21 mouse cellular contexts compared by ENCODE assay signal in genomic region chr8:120074516-120074915, GRCm38 (mm10). TPM values are rescaled to one million over a fixed set of nuclear protein-coding genes. Genes with fewer than 3 reads are reported as not detected.
DNase-seq lines count a peak whose midpoint lies in the region; ATAC-seq and TF ChIP-seq lines count a peak whose summit lies in the region.
"Had no signal": no experiment of that assay in that cellular context is flagged by ENCODE, and none has a peak within 500 bp of the region (broad histone marks: within the 10 kb centered on the region; RNA-seq: fewer than 3 reads in every experiment).

No protein-coding gene starts in this region.

- no peak overlapping the region for H3K27ac ChIP-seq in intestine, postnatal 0 days (ENCODE audit: low read depth, low read length)
- H3K27ac ChIP-seq in intestine, embryonic 16.5 days (ENCODE audit: low read length), result no peak overlapping the region
- H3K27ac ChIP-seq in liver, adult 2 months (replicated peaks; ENCODE audit: insufficient read depth, low read depth, low read length), result no peak overlapping the region
- H3K27ac ChIP-seq in liver, embryonic 11.5 days (ENCODE audit: low read depth, low read length), result no peak overlapping the region
- H3K27ac ChIP-seq in heart, embryonic 10.5 days, result no peak overlapping the region
- H3K27ac ChIP-seq: embryonic facial prominence, embryonic 13.5 days; forebrain, embryonic 12.5 days; hindbrain, embryonic 12.5 days had no signal

- 58% methylated on average over 6 of the region's 6 CpGs for WGBS in intestine, postnatal 0 days
- 66% methylated on average over 6 of the region's 6 CpGs for WGBS in intestine, embryonic 16.5 days
- 69% methylated on average over 6 of the region's 6 CpGs for WGBS in liver, adult 2 months
- 65% methylated on average over 6 of the region's 6 CpGs for WGBS in liver, embryonic 11.5 days
- WGBS in heart, embryonic 10.5 days, result 72% methylated on average over 6 of the region's 6 CpGs

- H3K36me3 ChIP-seq in intestine, postnatal 0 days (ENCODE audit: control insufficient read depth, insufficient read depth), result no peaks in the 10 kb centered on the region
- no peaks in the 10 kb centered on the region for H3K36me3 ChIP-seq in intestine, embryonic 16.5 days (ENCODE audit: control insufficient read depth, insufficient read depth, low read length)
- H3K36me3 ChIP-seq in liver, adult 2 months (ENCODE audit: control insufficient read depth, insufficient read depth, low read length), result no peaks in the 10 kb centered on the region
- no peaks in the 10 kb centered on the region for H3K36me3 ChIP-seq in liver, embryonic 11.5 days (ENCODE audit: control insufficient read depth, insufficient read depth, low read length)
- H3K36me3 ChIP-seq in heart, embryonic 10.5 days, result no peaks in the 10 kb centered on the region
- H3K36me3 ChIP-seq: embryonic facial prominence, embryonic 13.5 days; forebrain, embryonic 12.5 days; hindbrain, embryonic 12.5 days had no signal

- no peak overlapping the region for H3K9ac ChIP-seq in intestine, postnatal 0 days (ENCODE audit: low read depth, low read length)
- no peak overlapping the region for H3K9ac ChIP-seq in intestine, embryonic 16.5 days (ENCODE audit: low read depth, low read length)
- no peak overlapping the region for H3K9ac ChIP-seq in liver, adult 2 months (ENCODE audit: low read depth, low read length)
- no peak overlapping the region for H3K9ac ChIP-seq in liver, embryonic 11.5 days (ENCODE audit: low read depth, low read length)
- H3K9ac ChIP-seq: forebrain, embryonic 12.5 days; hindbrain, embryonic 12.5 days had no signal

- no peak overlapping the region for H3K4me2 ChIP-seq in intestine, postnatal 0 days (replicated peaks; ENCODE audit: low read depth)
- no peak overlapping the region for H3K4me2 ChIP-seq in intestine, embryonic 16.5 days (ENCODE audit: low read depth, low read length)
- H3K4me2 ChIP-seq in liver, embryonic 11.5 days, result no peak overlapping the region
- H3K4me2 ChIP-seq: embryonic facial prominence, embryonic 13.5 days; forebrain, embryonic 12.5 days; hindbrain, embryonic 12.5 days had no signal

- no peaks in the 10 kb centered on the region for H3K9me3 ChIP-seq in intestine, postnatal 0 days (ENCODE audit: control insufficient read depth)
- no peaks in the 10 kb centered on the region for H3K9me3 ChIP-seq in intestine, embryonic 16.5 days (ENCODE audit: control insufficient read depth, low read length)
- no peaks in the 10 kb centered on the region for H3K9me3 ChIP-seq in liver, embryonic 11.5 days (ENCODE audit: control insufficient read depth, low read length)
- no peaks in the 10 kb centered on the region for H3K9me3 ChIP-seq in heart, embryonic 10.5 days
- H3K9me3 ChIP-seq: embryonic facial prominence, embryonic 13.5 days; forebrain, embryonic 12.5 days; hindbrain, embryonic 12.5 days had no signal

- peak; percentile 51 to 67 for DNase-seq in kidney, adult 8-10 months
- no peak for DNase-seq in kidney, postnatal 14 days
- peak; percentile 16 for DNase-seq in liver, adult 2 months (ENCODE audit: extremely low read depth, low read depth, low spot score)
- no peak for DNase-seq in liver, embryonic 11.5 days (ENCODE audit: low spot score)
- no peak for DNase-seq in heart, embryonic 10.5 days (ENCODE audit: low spot score)
- DNase-seq: adrenal gland, postnatal 14 days; cerebellum, adult 18-20 months; cerebellum, adult 9-11 months; cerebellum, postnatal 36 days; gastrocnemius, postnatal 36 days; heart, adult 11 months; heart, postnatal 10 days; heart, postnatal 4 days had no signal

- no peak for ATAC-seq in intestine, postnatal 0 days
- ATAC-seq in intestine, embryonic 16.5 days, result no peak
- ATAC-seq in liver, embryonic 11.5 days (replicated peaks; ENCODE audit: low FRiP score), result no peak
- ATAC-seq: activated CD4-positive, CD25-positive, alpha-beta regulatory T cell, adult 4 months; forebrain, embryonic 16.5 days; Patski had no signal

- peak; percentile 57 for TF ChIP-seq CTCF in intestine, postnatal 0 days (IDR thresholded peaks at IDR 0.05; ENCODE audit: low read depth)
- TF ChIP-seq CTCF in liver, adult 2 months (IDR thresholded peaks at IDR 0.05; ENCODE audit: low read depth, low read length), result no peak

- H3K4me1 ChIP-seq in intestine, postnatal 0 days (replicated peaks; ENCODE audit: control insufficient read depth, insufficient read depth, low read length), result no peaks in the 10 kb centered on the region
- H3K4me1 ChIP-seq in intestine, embryonic 16.5 days (ENCODE audit: control insufficient read depth, insufficient read depth, low read length), result 0 out of 2 replicates have a peak, but pooled peaks cover 3% of the 10 kb centered on the region
- H3K4me1 ChIP-seq in liver, adult 2 months (ENCODE audit: control insufficient read depth, insufficient read depth, low read length), result no peaks in the 10 kb centered on the region
- H3K4me1 ChIP-seq in liver, embryonic 11.5 days (replicated peaks; ENCODE audit: control insufficient read depth, insufficient read depth, low read length), result no peaks in the 10 kb centered on the region
- peaks cover 20% of the 10 kb centered on the region for H3K4me1 ChIP-seq in heart, embryonic 10.5 days
- H3K4me1 ChIP-seq: forebrain, embryonic 12.5 days had no signal

- no peaks in the 10 kb centered on the region for H3K27me3 ChIP-seq in intestine, postnatal 0 days (replicated peaks; ENCODE audit: control insufficient read depth, insufficient read depth, low read length)
- no peaks in the 10 kb centered on the region for H3K27me3 ChIP-seq in intestine, embryonic 16.5 days (replicated peaks; ENCODE audit: control insufficient read depth, insufficient read depth, low read length)
- H3K27me3 ChIP-seq in liver, adult 2 months (ENCODE audit: control insufficient read depth, insufficient read depth, low read length), result no peaks in the 10 kb centered on the region
- H3K27me3 ChIP-seq in liver, embryonic 11.5 days (replicated peaks; ENCODE audit: control insufficient read depth, insufficient read depth, low read length), result 0 out of 2 replicates have a peak, but pooled peaks cover 5% of the 10 kb centered on the region
- peaks cover 50% of the 10 kb centered on the region for H3K27me3 ChIP-seq in heart, embryonic 10.5 days (ENCODE audit: insufficient read depth, poor library complexity, severe bottlenecking)
- H3K27me3 ChIP-seq: embryonic facial prominence, embryonic 13.5 days; hindbrain, embryonic 12.5 days; Patski had no signal

- no peak for TF ChIP-seq POLR2A in liver, adult 2 months (IDR thresholded peaks at IDR 0.05; ENCODE audit: extremely low read depth, insufficient read depth, low read length)

- no peak overlapping the region for H3K4me3 ChIP-seq in intestine, postnatal 0 days (ENCODE audit: low read depth, low read length)
- no peak overlapping the region for H3K4me3 ChIP-seq in intestine, embryonic 16.5 days (ENCODE audit: low read length)
- no peak overlapping the region for H3K4me3 ChIP-seq in liver, adult 2 months (ENCODE audit: insufficient read depth, low read depth, low read length)
- no peak overlapping the region for H3K4me3 ChIP-seq in liver, embryonic 11.5 days (ENCODE audit: low read depth, low read length)
- no peak overlapping the region for H3K4me3 ChIP-seq in heart, embryonic 10.5 days
- H3K4me3 ChIP-seq: embryonic facial prominence, embryonic 13.5 days; forebrain, embryonic 12.5 days; hindbrain, embryonic 12.5 days had no signal

- no peaks in the 10 kb centered on the region for H3K79me2 ChIP-seq in liver, adult 2 months (ENCODE audit: control insufficient read depth, insufficient read depth, low read length)

RNA-seq across cellular contexts. Expression of gene Zdhhc7, which starts 26.8 kb away (rescaled TPM):
- polyA plus RNA-seq in intestine, postnatal 0 days (2015; fragmentation: Nextera tagmentation; extraction: Ambion mirVana), result 39.4 and 44.9 TPM in 2 replicates
- 40.5 and 44.7 TPM in 2 replicates for polyA plus RNA-seq in intestine, embryonic 16.5 days (2015; fragmentation: Nextera tagmentation; extraction: Ambion mirVana)
- total RNA-seq in liver, adult 2 months (2014; rRNA removed), result 9.6 and 14.4 TPM in 2 replicates
- 25.4 and 27.1 TPM in 2 replicates for polyA plus RNA-seq in liver, adult 2 months (2012; rRNA removed)
- 27.4 and 30.1 TPM in 2 replicates for polyA plus RNA-seq in liver, embryonic 11.5 days (2014; fragmentation: Nextera tagmentation; extraction: Ambion mirVana)
- polyA plus RNA-seq in heart, embryonic 10.5 days (2016; fragmentation: Nextera tagmentation; extraction: Ambion mirVana), result 35.5 and 37.3 TPM in 2 replicates

RNA-seq across cellular contexts. Expression of gene 6430548M08Rik, which starts 39.4 kb away (rescaled TPM):
- 6.0 and 7.1 TPM in 2 replicates for polyA plus RNA-seq in intestine, postnatal 0 days (2015; fragmentation: Nextera tagmentation; extraction: Ambion mirVana)
- 4.6 and 5.1 TPM in 2 replicates for polyA plus RNA-seq in intestine, embryonic 16.5 days (2015; fragmentation: Nextera tagmentation; extraction: Ambion mirVana)
- 2.9 and 3.0 TPM in 2 replicates for total RNA-seq in liver, adult 2 months (2014; rRNA removed)
- 2.0 and 2.4 TPM in 2 replicates for polyA plus RNA-seq in liver, adult 2 months (2012; rRNA removed)
- 2.1 TPM in 2 replicates for polyA plus RNA-seq in liver, embryonic 11.5 days (2014; fragmentation: Nextera tagmentation; extraction: Ambion mirVana)
- 8.2 and 11.9 TPM in 2 replicates for polyA plus RNA-seq in heart, embryonic 10.5 days (2016; fragmentation: Nextera tagmentation; extraction: Ambion mirVana)
- polyA plus RNA-seq: activated CD4-positive, CD25-positive, alpha-beta regulatory T cell, adult 4 months had no signal

Comparison
In these comparisons a context has a peak if more than half of its experiments do, and no peak if none do; other contexts are left out.
1. DNase-seq: peak in kidney, adult 8-10 months (2 of 2) and liver, adult 2 months (single experiment); none in kidney, postnatal 14 days (single experiment), liver, embryonic 11.5 days (single experiment) and heart, embryonic 10.5 days (single experiment).